Mouse (Mus musculus) CH12.LX (cell line): ENCODE data around the gene Coq10a. TPM values are rescaled to one million over a fixed set of nuclear protein-coding genes. Genes with fewer than 3 reads are reported as not detected.

Experiments used
- DNase-seq: peaks from one replicate; pipeline ENCODE4 v3.0.0-alpha.2; 2013; ENCODE audit errors: extremely low read depth
- H3K27ac ChIP-seq: 2 replicates; pipeline ENCODE4 v1.5.1; 2012; ENCODE audit warnings: low read depth, mild to moderate bottlenecking, control low read depth, moderate library complexity; ENCODE audit not compliant: insufficient read depth
- H3K27me3 ChIP-seq: replicated peaks from 2 replicates; pipeline ENCODE3; 2012; ENCODE audit warnings: inconsistent platforms
- H3K36me3 ChIP-seq, 2 experiments: replicated peaks in 1 of 2; 2 replicates each; pipeline versions ENCODE3 to v1.6.1; 2012; ENCODE audit warnings: inconsistent platforms in 1 of 2, low read length in 1 of 2, mild to moderate bottlenecking in 1 of 2, mixed read lengths in 1 of 2, moderate library complexity in 1 of 2; ENCODE audit not compliant: control insufficient read depth in 1 of 2, insufficient read depth in 1 of 2
- H3K4me1 ChIP-seq, 2 experiments: 2 replicates each; pipeline ENCODE4 v1.6.1; 2012; ENCODE audit warnings: inconsistent platforms in 1 of 2, moderate library complexity in 1 of 2; ENCODE audit not compliant: insufficient read depth in 2 of 2, control insufficient read depth in 1 of 2
- H3K4me2 ChIP-seq: 2 replicates; pipeline ENCODE4 v1.6.1; 2012; ENCODE audit warnings: low read depth, mild to moderate bottlenecking, control low read depth; ENCODE audit not compliant: poor library complexity, insufficient read depth, severe bottlenecking
- H3K4me3 ChIP-seq, 3 experiments: fragments of 150-350 bp in 1 of 3; sonication (generic) in 1 of 3; replicated peaks in 1 of 3; 2 replicates each; pipeline versions ENCODE3 to v1.5.1; 2011 to 2012; ENCODE audit warnings: low read depth in 2 of 3, low read length in 2 of 3, mild to moderate bottlenecking in 2 of 3, moderate library complexity in 2 of 3, control low read depth in 1 of 3, improper control_type of control experiment in 1 of 3, inconsistent platforms in 1 of 3, mixed read lengths in 1 of 3; ENCODE audit not compliant: poor library complexity in 1 of 3
- H3K79me2 ChIP-seq: replicated peaks from 2 replicates; pipeline ENCODE4 v1.6.1; 2012; ENCODE audit warnings: mild to moderate bottlenecking, moderate library complexity; ENCODE audit not compliant: control insufficient read depth, poor library complexity, insufficient read depth, severe bottlenecking; ENCODE audit errors: extremely low read depth
- H3K9ac ChIP-seq: 2 replicates; pipeline ENCODE4 v1.6.1; 2012; ENCODE audit warnings: low read depth, mild to moderate bottlenecking, control low read depth, moderate library complexity; ENCODE audit not compliant: insufficient read depth
- H3K9me3 ChIP-seq: replicated peaks from 2 replicates; pipeline ENCODE3; 2012; ENCODE audit warnings: low read length, inconsistent platforms, mixed read lengths
- BHLHE40 ChIP-seq: IDR thresholded peaks from 2 replicates; pipeline ENCODE4 v1.6.1; 2011; ENCODE audit warnings: mild to moderate bottlenecking, low read depth, low read length, improper control_type of control experiment
- CHD1 ChIP-seq: IDR thresholded peaks from 2 replicates; pipeline ENCODE4 v1.6.1; 2012; ENCODE audit warnings: low read depth, low read length, improper control_type of control experiment, inconsistent platforms
- CHD2 ChIP-seq: IDR thresholded peaks from 2 replicates; pipeline ENCODE4 v1.6.1; 2011; ENCODE audit warnings: low read length, improper control_type of control experiment
- ELF1 ChIP-seq: IDR thresholded peaks from 2 replicates; pipeline ENCODE4 v1.6.1; 2014; ENCODE audit warnings: low read depth, mild to moderate bottlenecking, inconsistent platforms, low read length, improper control_type of control experiment
- EP300 ChIP-seq: IDR thresholded peaks from 2 replicates; pipeline ENCODE4 v1.6.1; 2011; ENCODE audit warnings: low read length, improper control_type of control experiment
- ETS1 ChIP-seq: conservative IDR thresholded peaks from 2 replicates; pipeline ENCODE4 v1.6.1; 2012; ENCODE audit warnings: low read depth, mild to moderate bottlenecking, inconsistent platforms, low read length, improper control_type of control experiment, moderate library complexity
- HCFC1 ChIP-seq: IDR thresholded peaks from 2 replicates; pipeline ENCODE4 v1.6.1; 2012; ENCODE audit warnings: low read depth, mild to moderate bottlenecking, inconsistent platforms, low read length, improper control_type of control experiment
- JUND ChIP-seq: conservative IDR thresholded peaks from 2 replicates; pipeline ENCODE4 v1.6.1; 2011; ENCODE audit warnings: low read depth, low read length, improper control_type of control experiment
- MAFK ChIP-seq: IDR thresholded peaks from 2 replicates; pipeline ENCODE4 v1.6.1; 2011; ENCODE audit warnings: low read length, improper control_type of control experiment; ENCODE audit not compliant: insufficient replicate concordance
- MAZ ChIP-seq: IDR thresholded peaks from 2 replicates; pipeline ENCODE4 v1.6.1; 2012; ENCODE audit warnings: low read depth, mild to moderate bottlenecking, inconsistent platforms, low read length, improper control_type of control experiment, moderate library complexity
- MXI1 ChIP-seq: IDR thresholded peaks from 2 replicates; pipeline ENCODE4 v1.6.1; 2011; ENCODE audit warnings: mild to moderate bottlenecking, low read depth, low read length, improper control_type of control experiment
- MYC ChIP-seq: IDR thresholded peaks from 2 replicates; pipeline ENCODE4 v1.6.1; 2011; ENCODE audit warnings: low read depth, mild to moderate bottlenecking, improper control_type of control experiment, low read length
- NELFE ChIP-seq: IDR thresholded peaks from 2 replicates; pipeline ENCODE4 v1.6.1; 2011; ENCODE audit warnings: low read depth, low read length, improper control_type of control experiment
- NRF1 ChIP-seq: IDR thresholded peaks from 2 replicates; pipeline ENCODE4 v1.6.1; 2014; ENCODE audit warnings: low read depth, mild to moderate bottlenecking, inconsistent platforms, low read length, improper control_type of control experiment, moderate library complexity
- RAD21 ChIP-seq: IDR thresholded peaks from 2 replicates; pipeline ENCODE4 v1.6.1; 2011; ENCODE audit warnings: low read depth, mild to moderate bottlenecking, low read length, improper control_type of control experiment, moderate library complexity
- RCOR1 ChIP-seq: conservative IDR thresholded peaks from 2 replicates; pipeline ENCODE4 v1.6.1; 2012; ENCODE audit warnings: low read depth, mild to moderate bottlenecking, inconsistent platforms, low read length, improper control_type of control experiment
- SIN3A ChIP-seq: IDR thresholded peaks from 2 replicates; pipeline ENCODE4 v1.6.1; 2012; ENCODE audit warnings: low read length, improper control_type of control experiment, inconsistent platforms
- SMC3 ChIP-seq: IDR thresholded peaks from 2 replicates; pipeline ENCODE4 v1.6.1; 2011; ENCODE audit warnings: low read depth, low read length, improper control_type of control experiment
- USF2 ChIP-seq: conservative IDR thresholded peaks from 2 replicates; pipeline ENCODE4 v1.6.1; 2011; ENCODE audit warnings: low read depth, low read length, improper control_type of control experiment
- ZC3H11A ChIP-seq: IDR thresholded peaks from 2 replicates; pipeline ENCODE4 v1.6.1; 2012; ENCODE audit warnings: low read depth, mild to moderate bottlenecking, inconsistent platforms, low read length, improper control_type of control experiment
- dilution Hi-C: fragments of 300-500 bp; cut with MboI; formaldehyde crosslinking; loops from 2 replicates; pipeline ENCODE4 v1.14.3; 2020; ENCODE audit warnings: low sequenced_read_pairs; ENCODE audit not compliant: extremely low pct_unique_long_range_greater_than_20kb, extremely low pct_ligation_motif_present
- in situ Hi-C: fragments of 300-500 bp; cut with MboI; formaldehyde crosslinking; loops from 3 replicates; pipeline ENCODE4 v1.14.3; 2019; ENCODE audit warnings: low sequenced_read_pairs, low pct_ligation_motif_present, low pct_unique_long_range_greater_than_20kb, mixed read lengths
- polyA plus RNA-seq: library from polyadenylated mRNA; unstranded; fragments of >175 nt; gene quantifications from 2 replicates; pipeline ENCODE4 v1.2.1, GENCODE M21; 2012; ENCODE audit warnings: low read depth; ENCODE audit not compliant: insufficient read length
- total RNA-seq, 2 experiments: library from RNA; depleted of rRNA; stranded (reverse); fragments of 300-350 nt in 1 of 2; fragments of >200 nt in 1 of 2; gene quantifications; 2 replicates each; pipeline ENCODE4 v1.2.3; 2012 to 2014

The Coq10a gene
- total and polyA plus RNA-seq, 3 experiments = 7.7 to 12.1 (median 11.1) TPM

GRCm38 (mm10) chr10:128413076-128413475, 44.3 kb upstream of the Coq10a start:
- H3K9ac ChIP-seq = no peak overlapping the region
- no peak overlapping the region for H3K4me3 ChIP-seq
- DNase-seq = no peak
- H3K27ac ChIP-seq = no peak overlapping the region
- in situ Hi-C loops = no loop called here
- H3K4me1 ChIP-seq = peaks cover 6 to 24% of the 10 kb centered on the region in 2 experiments; a peak in 3 of 4 replicates
- no peaks in the 10 kb centered on the region for H3K9me3 ChIP-seq
- 0 out of 2 replicates have a peak overlapping the region, but pooled peaks have one; percentile 60 for H3K4me2 ChIP-seq
- H3K36me3 ChIP-seq = peaks cover 17 to 45% of the 10 kb centered on the region in 2 experiments
- TF ChIP-seq MXI1 (no peak), SIN3A (no peak), EP300 (no peak), CHD1 (no peak), RCOR1 (no peak), NRF1 (no peak), MAZ (no peak), NELFE (no peak), ELF1 (no peak), RAD21 (no peak), JUND (no peak), ETS1 (no peak), MYC (no peak), MAFK (no peak), CHD2 (no peak), USF2 (no peak), BHLHE40 (no peak), ZC3H11A (no peak)
- peaks cover 20% of the 10 kb centered on the region for H3K79me2 ChIP-seq
- dilution Hi-C loops = no loop called here
- no peaks in the 10 kb centered on the region for H3K27me3 ChIP-seq

- peak overlapping the region; percentile 60 for H3K4me2 ChIP-seq
- H3K27ac ChIP-seq = no peak overlapping the region
- peaks cover 20% of the 10 kb centered on the region for H3K79me2 ChIP-seq
- peaks cover 16 to 45% of the 10 kb centered on the region in 2 experiments for H3K36me3 ChIP-seq
- H3K4me1 ChIP-seq = peaks cover 8 to 29% of the 10 kb centered on the region in 2 experiments; a peak in 3 of 4 replicates
- in situ Hi-C loops = no loop called here
- H3K9ac ChIP-seq = peak overlapping the region; percentile 87
- no peaks in the 10 kb centered on the region for H3K9me3 ChIP-seq
- DNase-seq = no peak
- H3K4me3 ChIP-seq = peak overlapping the region; percentile 77 to 92 (median 92)
- TF ChIP-seq SMC3 (no peak), HCFC1 (no peak), RCOR1 (no peak), SIN3A (no peak)
- TF ChIP-seq, all 38 proteins: peak for 0
- dilution Hi-C loops = no loop called here
- H3K27me3 ChIP-seq = no peaks in the 10 kb centered on the region
Observed at GRCm38 (mm10) chr10:128412558-128412957, 43.8 kb upstream of the Coq10a start.
